Mouse (Mus musculus): ENCODE results near the gene Zfp26. TPM values are rescaled to one million over a fixed set of nuclear protein-coding genes. Genes with fewer than 3 reads are reported as not detected.

Gene Zfp26
- total and polyA plus RNA-seq, 3 experiments: 11.7 to 17.3 (median 13.3) TPM

DNA sequence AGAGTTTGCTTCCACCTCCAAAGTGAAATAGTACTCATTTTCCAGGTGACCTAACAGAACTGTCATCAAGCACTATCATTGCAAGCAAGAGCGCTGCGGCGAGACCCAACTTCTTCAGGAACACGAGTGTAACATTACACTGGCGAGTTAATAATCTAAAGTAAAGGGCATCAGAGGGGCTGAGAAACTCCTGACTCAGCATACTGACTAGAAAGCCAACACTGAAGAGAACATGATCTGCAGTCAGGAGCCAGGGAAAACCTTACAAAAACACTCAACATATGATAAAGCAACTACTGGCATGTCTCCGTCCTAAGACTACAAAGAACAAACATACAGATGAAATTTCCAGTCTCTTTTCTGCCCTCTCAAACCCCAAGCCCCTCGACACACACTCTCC lies 76.3 kb downstream of the Zfp26 start:
- Histone ChIP-seq H3K9ac (ENCODE audit: insufficient read depth, low read depth) (no peak overlapping the region), H3K27me3 (replicated peaks) (no peaks in the 10 kb centered on the region), H3K4me3 (replicated peaks in 1 of 3; ENCODE audit: low read depth in 2 of 3, low read length in 2 of 3, poor library complexity in 1 of 3) (no peak overlapping the region), H3K4me1 (ENCODE audit: control insufficient read depth in 1 of 2, insufficient read depth in 2 of 2) (peaks cover 5 to 18% of the 10 kb centered on the region in 2 experiments; a peak in 3 of 4 replicates), H3K27ac (ENCODE audit: insufficient read depth, low read depth) (no peak overlapping the region), H3K4me2 (ENCODE audit: insufficient read depth, low read depth, poor library complexity, severe bottlenecking) (peak overlapping the region; percentile 59), H3K36me3 (replicated peaks in 1 of 2; ENCODE audit: control insufficient read depth in 1 of 2, insufficient read depth in 1 of 2, low read length in 1 of 2) (no peaks in the 10 kb centered on the region), H3K9me3 (replicated peaks; ENCODE audit: low read length) (no peaks in the 10 kb centered on the region), H3K79me2 (replicated peaks; ENCODE audit: control insufficient read depth, extremely low read depth, insufficient read depth, poor library complexity, severe bottlenecking) (0 out of 2 replicates have a peak, but pooled peaks cover 2% of the 10 kb centered on the region)
- dilution Hi-C loops (cut with MboI; ENCODE audit: extremely low pct_ligation_motif_present, extremely low pct_unique_long_range_greater_than_20kb, low sequenced_read_pairs) (no loop called here), in situ Hi-C loops (cut with MboI; ENCODE audit: low pct_ligation_motif_present, low pct_unique_long_range_greater_than_20kb, low sequenced_read_pairs) (no loop called here)
- DNase-seq (ENCODE audit: extremely low read depth): no peak
- TF ChIP-seq MAZ (IDR thresholded peaks at IDR 0.05; ENCODE audit: low read depth, low read length) (no peak), MAFK (IDR thresholded peaks at IDR 0.05; ENCODE audit: insufficient replicate concordance, low read length) (peak; percentile 75; the same call in 1 of the 2 replicates)

Other genes starting within 250 kb of the Zfp26 start
- not detected in 2 replicates for gene Olfr871, start 248.0 kb downstream of the Zfp26 start, total RNA-seq (2012; rRNA removed)
- not detected in 2 replicates for gene Olfr871, start 248.0 kb downstream of the Zfp26 start, total RNA-seq (2014; rRNA removed)
- not detected in 2 replicates for gene Olfr871, start 248.0 kb downstream of the Zfp26 start, polyA plus RNA-seq (2012; ENCODE audit: insufficient read length, low read depth)
- gene Olfr872, start 223.0 kb downstream of the Zfp26 start, total RNA-seq (2012; rRNA removed): not detected in 2 replicates
- not detected in 2 replicates for gene Olfr872, start 223.0 kb downstream of the Zfp26 start, total RNA-seq (2014; rRNA removed)
- gene Olfr872, start 223.0 kb downstream of the Zfp26 start, polyA plus RNA-seq (2012; ENCODE audit: insufficient read length, low read depth): not detected in 2 replicates
- not detected in 2 replicates for gene Olfr39, start 177.8 kb downstream of the Zfp26 start, total RNA-seq (2012; rRNA removed)
- gene Olfr39, start 177.8 kb downstream of the Zfp26 start, total RNA-seq (2014; rRNA removed): not detected in 2 replicates
- not detected in 2 replicates for gene Olfr39, start 177.8 kb downstream of the Zfp26 start, polyA plus RNA-seq (2012; ENCODE audit: insufficient read length, low read depth)
- gene Olfr873, start 161.6 kb downstream of the Zfp26 start, total RNA-seq (2012; rRNA removed): not detected in 2 replicates
- not detected in 2 replicates for gene Olfr873, start 161.6 kb downstream of the Zfp26 start, total RNA-seq (2014; rRNA removed)
- not detected in 2 replicates for gene Olfr873, start 161.6 kb downstream of the Zfp26 start, polyA plus RNA-seq (2012; ENCODE audit: insufficient read length, low read depth)
- not detected in 2 replicates for gene Olfr18, start 124.1 kb downstream of the Zfp26 start, total RNA-seq (2012; rRNA removed)
- not detected in 2 replicates for gene Olfr18, start 124.1 kb downstream of the Zfp26 start, total RNA-seq (2014; rRNA removed)
- gene Olfr18, start 124.1 kb downstream of the Zfp26 start, polyA plus RNA-seq (2012; ENCODE audit: insufficient read length, low read depth): not detected in 2 replicates
- 10.6 and 13.1 TPM in 2 replicates for gene Zfp560, start 75.0 kb downstream of the Zfp26 start, total RNA-seq (2012; rRNA removed)
- 29.0 and 31.8 TPM in 2 replicates for gene Zfp560, start 75.0 kb downstream of the Zfp26 start, total RNA-seq (2014; rRNA removed)
- gene Zfp560, start 75.0 kb downstream of the Zfp26 start, polyA plus RNA-seq (2012; ENCODE audit: insufficient read length, low read depth): 11.0 and 12.4 TPM in 2 replicates
- gene Zfp426, start 32.6 kb upstream of the Zfp26 start, total RNA-seq (2012; rRNA removed): 13.9 and 14.7 TPM in 2 replicates
- gene Zfp426, start 32.6 kb upstream of the Zfp26 start, total RNA-seq (2014; rRNA removed): 18.2 and 19.3 TPM in 2 replicates
- 11.8 and 13.0 TPM in 2 replicates for gene Zfp426, start 32.6 kb upstream of the Zfp26 start, polyA plus RNA-seq (2012; ENCODE audit: insufficient read length, low read depth)
- gene Zfp266, start 61.3 kb upstream of the Zfp26 start, total RNA-seq (2012; rRNA removed): 20.4 and 23.6 TPM in 2 replicates
- 24.0 and 26.3 TPM in 2 replicates for gene Zfp266, start 61.3 kb upstream of the Zfp26 start, total RNA-seq (2014; rRNA removed)
- 11.6 and 12.3 TPM in 2 replicates for gene Zfp266, start 61.3 kb upstream of the Zfp26 start, polyA plus RNA-seq (2012; ENCODE audit: insufficient read length, low read depth)
- 2.8 and 3.4 TPM in 2 replicates for gene Zfp846, start 121.1 kb upstream of the Zfp26 start, total RNA-seq (2012; rRNA removed)
- 4.8 and 4.9 TPM in 2 replicates for gene Zfp846, start 121.1 kb upstream of the Zfp26 start, total RNA-seq (2014; rRNA removed)
- 3.4 and 4.8 TPM in 2 replicates for gene Zfp846, start 121.1 kb upstream of the Zfp26 start, polyA plus RNA-seq (2012; ENCODE audit: insufficient read length, low read depth)
- 264 and 291 TPM in 2 replicates for gene Ubl5, start 182.7 kb upstream of the Zfp26 start, total RNA-seq (2012; rRNA removed)
- 134 and 155 TPM in 2 replicates for gene Ubl5, start 182.7 kb upstream of the Zfp26 start, total RNA-seq (2014; rRNA removed)
- 264 and 328 TPM in 2 replicates for gene Ubl5, start 182.7 kb upstream of the Zfp26 start, polyA plus RNA-seq (2012; ENCODE audit: insufficient read length, low read depth)
- gene Fbxl12, start 184.6 kb upstream of the Zfp26 start, total RNA-seq (2012; rRNA removed): 4.2 and 5.0 TPM in 2 replicates
- 3.7 and 4.0 TPM in 2 replicates for gene Fbxl12, start 184.6 kb upstream of the Zfp26 start, total RNA-seq (2014; rRNA removed)
- 10.5 and 13.7 TPM in 2 replicates for gene Fbxl12, start 184.6 kb upstream of the Zfp26 start, polyA plus RNA-seq (2012; ENCODE audit: insufficient read length, low read depth)
- gene Pin1, start 191.9 kb upstream of the Zfp26 start, total RNA-seq (2012; rRNA removed): 43.0 and 55.8 TPM in 2 replicates
- 48.6 and 51.4 TPM in 2 replicates for gene Pin1, start 191.9 kb upstream of the Zfp26 start, total RNA-seq (2014; rRNA removed)
- 37.0 and 38.3 TPM in 2 replicates for gene Pin1, start 191.9 kb upstream of the Zfp26 start, polyA plus RNA-seq (2012; ENCODE audit: insufficient read length, low read depth)